Mouse (Mus musculus): ENCODE results near the gene Brox. TPM values are rescaled to one million over a fixed set of nuclear protein-coding genes. Genes with fewer than 3 reads are reported as not detected.
A peak's percentile ranks its signal among the peaks of the same experiment; 100 is the strongest.

Brox gene
- polyA plus RNA-seq, 1 experiment from 2014 or later: 29.7 TPM

- no peak for TF ChIP-seq CTCF (IDR thresholded peaks at IDR 0.05; ENCODE audit: low read depth)
- ATAC-seq: no peak
- H3K36me3 ChIP-seq (ENCODE audit: control insufficient read depth, insufficient read depth): peaks cover 82% of the 10 kb centered on the region
- no peaks in the 10 kb centered on the region for H3K9me3 ChIP-seq (ENCODE audit: control insufficient read depth)
- no peak overlapping the region for H3K9ac ChIP-seq (ENCODE audit: low read depth, low read length)
- 89% methylated on average over 3 of the region's 3 CpGs for WGBS
- H3K4me1 ChIP-seq (replicated peaks; ENCODE audit: control insufficient read depth, insufficient read depth, low read length): no peaks in the 10 kb centered on the region
- H3K27me3 ChIP-seq (replicated peaks; ENCODE audit: control insufficient read depth, insufficient read depth, low read length): no peaks in the 10 kb centered on the region
- no peak overlapping the region for H3K4me2 ChIP-seq (replicated peaks; ENCODE audit: low read depth)
- no peak overlapping the region for H3K4me3 ChIP-seq (ENCODE audit: low read depth, low read length)
- H3K27ac ChIP-seq (ENCODE audit: low read depth, low read length): no peak overlapping the region
Measured at GRCm38 (mm10) chr1:183288351-183288750, 8.7 kb downstream of the Brox start.

- ATAC-seq: no peak
- WGBS: 57% methylated on average over 5 of the region's 5 CpGs
Measured at GRCm38 (mm10) chr1:183275763-183276162, 21.3 kb downstream of the Brox start.

GRCm38 (mm10) chr1:183274385-183274784 is 22.7 kb downstream of the Brox start:
- H3K27me3 ChIP-seq (replicated peaks; ENCODE audit: control insufficient read depth, insufficient read depth, low read length): no peaks in the 10 kb centered on the region
- H3K4me1 ChIP-seq (replicated peaks; ENCODE audit: control insufficient read depth, insufficient read depth, low read length): no peaks in the 10 kb centered on the region
- H3K4me3 ChIP-seq (ENCODE audit: low read depth, low read length): no peak overlapping the region
- no peak overlapping the region for H3K4me2 ChIP-seq (replicated peaks; ENCODE audit: low read depth)
- no peak overlapping the region for H3K9ac ChIP-seq (ENCODE audit: low read depth, low read length)
- ATAC-seq: 0 out of 2 replicates have a peak, but pooled peaks have one; percentile 47
- H3K36me3 ChIP-seq (ENCODE audit: control insufficient read depth, insufficient read depth): peaks cover 16% of the 10 kb centered on the region
- WGBS: 47% methylated on average over 3 of the region's 3 CpGs
- H3K9me3 ChIP-seq (ENCODE audit: control insufficient read depth): no peaks in the 10 kb centered on the region
- no peak for TF ChIP-seq CTCF (IDR thresholded peaks at IDR 0.05; ENCODE audit: low read depth)
- H3K27ac ChIP-seq (ENCODE audit: low read depth, low read length): no peak overlapping the region

More at GRCm38 (mm10) chr1:183275763-183276162, 21.3 kb downstream of the Brox start:
- Histone ChIP-seq H3K27ac (ENCODE audit: low read depth, low read length) (no peak overlapping the region), H3K27me3 (replicated peaks; ENCODE audit: control insufficient read depth, insufficient read depth, low read length) (no peaks in the 10 kb centered on the region), H3K4me2 (replicated peaks; ENCODE audit: low read depth) (no peak overlapping the region), H3K4me1 (replicated peaks; ENCODE audit: control insufficient read depth, insufficient read depth, low read length) (no peaks in the 10 kb centered on the region), H3K9me3 (ENCODE audit: control insufficient read depth) (no peaks in the 10 kb centered on the region), H3K4me3 (ENCODE audit: low read depth, low read length) (no peak overlapping the region), H3K9ac (ENCODE audit: low read depth, low read length) (no peak overlapping the region), H3K36me3 (ENCODE audit: control insufficient read depth, insufficient read depth) (peaks cover 24% of the 10 kb centered on the region)
- no peak for TF ChIP-seq CTCF (IDR thresholded peaks at IDR 0.05; ENCODE audit: low read depth)

GRCm38 (mm10) chr1:183272867-183273818 is 23.9 kb downstream of the Brox start:
- H3K27me3 ChIP-seq (replicated peaks; ENCODE audit: control insufficient read depth, insufficient read depth, low read length): no peaks in the 10 kb centered on the region
- no peak overlapping the region for H3K4me3 ChIP-seq (ENCODE audit: low read depth, low read length)
- 53% methylated on average over 10 of the region's 10 CpGs for WGBS
- H3K4me2 ChIP-seq (replicated peaks; ENCODE audit: low read depth): no peak overlapping the region
- H3K27ac ChIP-seq (ENCODE audit: low read depth, low read length): no peak overlapping the region
- TF ChIP-seq CTCF (IDR thresholded peaks at IDR 0.05; ENCODE audit: low read depth): peak; percentile 75
- peaks cover 5% of the 10 kb centered on the region; the same call in 1 of the 2 replicates for H3K36me3 ChIP-seq (ENCODE audit: control insufficient read depth, insufficient read depth)
- H3K4me1 ChIP-seq (replicated peaks; ENCODE audit: control insufficient read depth, insufficient read depth, low read length): no peaks in the 10 kb centered on the region
- ATAC-seq: no peak
- no peaks in the 10 kb centered on the region for H3K9me3 ChIP-seq (ENCODE audit: control insufficient read depth)
- H3K9ac ChIP-seq (ENCODE audit: low read depth, low read length): no peak overlapping the region

GRCm38 (mm10) chr1:183267666-183268065 is 29.4 kb downstream of the Brox start:
- Histone ChIP-seq H3K36me3 (ENCODE audit: control insufficient read depth, insufficient read depth) (no peaks in the 10 kb centered on the region), H3K27ac (ENCODE audit: low read depth, low read length) (no peak overlapping the region), H3K4me2 (replicated peaks; ENCODE audit: low read depth) (no peak overlapping the region), H3K4me1 (replicated peaks; ENCODE audit: control insufficient read depth, insufficient read depth, low read length) (no peaks in the 10 kb centered on the region), H3K9ac (ENCODE audit: low read depth, low read length) (no peak overlapping the region), H3K27me3 (replicated peaks; ENCODE audit: control insufficient read depth, insufficient read depth, low read length) (no peaks in the 10 kb centered on the region), H3K4me3 (ENCODE audit: low read depth, low read length) (no peak overlapping the region), H3K9me3 (ENCODE audit: control insufficient read depth) (no peaks in the 10 kb centered on the region)
- no peak for TF ChIP-seq CTCF (IDR thresholded peaks at IDR 0.05; ENCODE audit: low read depth)
- no peak for ATAC-seq
- 63% methylated on average over 6 of the region's 6 CpGs for WGBS

- no peak overlapping the region for H3K4me2 ChIP-seq (replicated peaks; ENCODE audit: low read depth)
- H3K27ac ChIP-seq (ENCODE audit: low read depth, low read length): no peak overlapping the region
- no peak for ATAC-seq
- no peak overlapping the region for H3K9ac ChIP-seq (ENCODE audit: low read depth, low read length)
- H3K36me3 ChIP-seq (ENCODE audit: control insufficient read depth, insufficient read depth): no peaks in the 10 kb centered on the region
- 64% methylated on average over 14 of the region's 14 CpGs for WGBS
- H3K9me3 ChIP-seq (ENCODE audit: control insufficient read depth): no peaks in the 10 kb centered on the region
- H3K27me3 ChIP-seq (replicated peaks; ENCODE audit: control insufficient read depth, insufficient read depth, low read length): no peaks in the 10 kb centered on the region
- TF ChIP-seq CTCF (IDR thresholded peaks at IDR 0.05; ENCODE audit: low read depth): no peak
- H3K4me1 ChIP-seq (replicated peaks; ENCODE audit: control insufficient read depth, insufficient read depth, low read length): no peaks in the 10 kb centered on the region
- no peak overlapping the region for H3K4me3 ChIP-seq (ENCODE audit: low read depth, low read length)
Measured at GRCm38 (mm10) chr1:183265921-183266467, 31.1 kb downstream of the Brox start.
